Mouse (Mus musculus) megakaryocyte, embryonic 14.5 days (primary cell): ENCODE measurements around the gene Ibsp. TPM values are rescaled to one million over a fixed set of nuclear protein-coding genes. Genes with fewer than 3 reads are reported as not detected.

ENCODE experiments used
- H3K27me3 ChIP-seq: replicated peaks from 2 replicates; pipeline ENCODE3; 2012; ENCODE audit warnings: inconsistent platforms
- H3K36me3 ChIP-seq: replicated peaks from 2 replicates; pipeline ENCODE3; 2012; ENCODE audit warnings: low read length, inconsistent platforms, mixed read lengths
- H3K4me1 ChIP-seq: 2 replicates; pipeline ENCODE4 v1.6.1; 2012; ENCODE audit warnings: inconsistent platforms
- H3K4me3 ChIP-seq: replicated peaks from 2 replicates; pipeline ENCODE3; 2012; ENCODE audit warnings: moderate library complexity, mild to moderate bottlenecking, inconsistent platforms
- H3K9me3 ChIP-seq: 2 replicates; pipeline ENCODE4 v1.6.1; 2012; ENCODE audit warnings: inconsistent platforms
- FLI1 ChIP-seq: IDR thresholded peaks from 2 replicates; pipeline ENCODE4 v1.6.1; 2012; ENCODE audit warnings: low read length, inconsistent platforms, mixed read lengths
- GATA1 ChIP-seq: IDR thresholded peaks from 3 replicates; pipeline ENCODE4 v1.6.1; 2012; ENCODE audit warnings: mixed read lengths, low read length, inconsistent platforms, borderline replicate concordance
- polyA plus RNA-seq: library from polyadenylated mRNA; stranded (reverse); fragments of >175 nt; gene quantifications from 2 replicates; pipeline ENCODE4 v1.2.3, GENCODE M21; 2012; ENCODE audit warnings: low replicate concordance; ENCODE audit not compliant: insufficient read depth

The Ibsp gene
- not detected in 2 replicates for polyA plus RNA-seq

- Histone ChIP-seq H3K4me1 (no peaks in the 10 kb centered on the region), H3K27me3 (no peaks in the 10 kb centered on the region), H3K4me3 (no peak within 1 kb of the TSS), H3K9me3 (no peaks in the 10 kb centered on the region), H3K36me3 (no peaks in the 10 kb centered on the region)
- TF ChIP-seq FLI1 (no peak), GATA1 (no peak)
Observed at GRCm38 (mm10) chr5:104298994-104299393, at the start of gene Ibsp. TSS of gene Ibsp (plus strand) at chr5:104299171.

GRCm38 (mm10) chr5:104251811-104252210 is 47.2 kb upstream of the Ibsp start:
- Histone ChIP-seq H3K9me3 (no peaks in the 10 kb centered on the region), H3K27me3 (no peaks in the 10 kb centered on the region), H3K4me1 (no peaks in the 10 kb centered on the region), H3K36me3 (no peaks in the 10 kb centered on the region), H3K4me3 (no peak overlapping the region)
- TF ChIP-seq GATA1 (no peak), FLI1 (no peak)

- H3K36me3 ChIP-seq = no peaks in the 10 kb centered on the region
- no peak overlapping the region for H3K4me3 ChIP-seq
- no peaks in the 10 kb centered on the region for H3K27me3 ChIP-seq
- TF ChIP-seq GATA1 = no peak
- no peak for TF ChIP-seq FLI1
- no peaks in the 10 kb centered on the region for H3K9me3 ChIP-seq
- H3K4me1 ChIP-seq = no peaks in the 10 kb centered on the region
Observed at GRCm38 (mm10) chr5:104256585-104256984, 42.4 kb upstream of the Ibsp start.

- H3K4me3 ChIP-seq = no peak overlapping the region
- no peaks in the 10 kb centered on the region for H3K36me3 ChIP-seq
- TF ChIP-seq GATA1 = no peak
- TF ChIP-seq FLI1 = no peak
- no peaks in the 10 kb centered on the region for H3K4me1 ChIP-seq
- peaks cover 5% of the 10 kb centered on the region; the same call in 1 of the 2 replicates for H3K9me3 ChIP-seq
- no peaks in the 10 kb centered on the region for H3K27me3 ChIP-seq
Observed at GRCm38 (mm10) chr5:104261908-104262461, 37.0 kb upstream of the Ibsp start.

- Histone ChIP-seq H3K4me3 (no peak overlapping the region), H3K36me3 (no peaks in the 10 kb centered on the region), H3K4me1 (no peaks in the 10 kb centered on the region), H3K27me3 (no peaks in the 10 kb centered on the region), H3K9me3 (peaks cover 5% of the 10 kb centered on the region; the same call in 1 of the 2 replicates)
- TF ChIP-seq GATA1 (no peak), FLI1 (no peak)
Observed at GRCm38 (mm10) chr5:104263014-104263776, 35.8 kb upstream of the Ibsp start.

- TF ChIP-seq FLI1 = no peak
- TF ChIP-seq GATA1 = no peak
- Histone ChIP-seq H3K4me1 (no peaks in the 10 kb centered on the region), H3K36me3 (no peaks in the 10 kb centered on the region), H3K4me3 (no peak overlapping the region), H3K9me3 (peaks cover 10% of the 10 kb centered on the region), H3K27me3 (no peaks in the 10 kb centered on the region)
Observed at GRCm38 (mm10) chr5:104294201-104294600, 4.8 kb upstream of the Ibsp start.

GRCm38 (mm10) chr5:104314073-104314472 is 15.1 kb downstream of the Ibsp start:
- no peaks in the 10 kb centered on the region for H3K36me3 ChIP-seq
- H3K27me3 ChIP-seq = no peaks in the 10 kb centered on the region
- TF ChIP-seq FLI1 (no peak), GATA1 (no peak)
- H3K4me1 ChIP-seq = no peaks in the 10 kb centered on the region
- no peak overlapping the region for H3K4me3 ChIP-seq
- peaks cover 5% of the 10 kb centered on the region; the same call in 1 of the 2 replicates for H3K9me3 ChIP-seq

- no peak within 1 kb of the TSS for H3K4me3 ChIP-seq
- no peaks in the 10 kb centered on the region for H3K9me3 ChIP-seq
- no peaks in the 10 kb centered on the region for H3K4me1 ChIP-seq
- H3K36me3 ChIP-seq = no peaks in the 10 kb centered on the region
- TF ChIP-seq GATA1 (no peak), FLI1 (no peak)
- no peaks in the 10 kb centered on the region for H3K27me3 ChIP-seq
Observed at GRCm38 (mm10) chr5:104325029-104325428, 26.1 kb downstream of the Ibsp start, which contains the start of gene Mepe. TSS of gene Mepe (plus strand) at chr5:104325329.

GRCm38 (mm10) chr5:104326884-104327283 is 27.9 kb downstream of the Ibsp start:
- TF ChIP-seq GATA1 (no peak), FLI1 (no peak)
- Histone ChIP-seq H3K4me1 (no peaks in the 10 kb centered on the region), H3K9me3 (no peaks in the 10 kb centered on the region), H3K27me3 (no peaks in the 10 kb centered on the region), H3K36me3 (no peaks in the 10 kb centered on the region), H3K4me3 (no peak overlapping the region)

GRCm38 (mm10) chr5:104327389-104327788 is 28.4 kb downstream of the Ibsp start:
- no peaks in the 10 kb centered on the region for H3K9me3 ChIP-seq
- no peaks in the 10 kb centered on the region for H3K36me3 ChIP-seq
- H3K4me1 ChIP-seq = no peaks in the 10 kb centered on the region
- no peak for TF ChIP-seq FLI1
- no peak for TF ChIP-seq GATA1
- H3K4me3 ChIP-seq = no peak overlapping the region
- no peaks in the 10 kb centered on the region for H3K27me3 ChIP-seq
